Mouse (Mus musculus): ENCODE data around the gene Camta1.

DNA sequence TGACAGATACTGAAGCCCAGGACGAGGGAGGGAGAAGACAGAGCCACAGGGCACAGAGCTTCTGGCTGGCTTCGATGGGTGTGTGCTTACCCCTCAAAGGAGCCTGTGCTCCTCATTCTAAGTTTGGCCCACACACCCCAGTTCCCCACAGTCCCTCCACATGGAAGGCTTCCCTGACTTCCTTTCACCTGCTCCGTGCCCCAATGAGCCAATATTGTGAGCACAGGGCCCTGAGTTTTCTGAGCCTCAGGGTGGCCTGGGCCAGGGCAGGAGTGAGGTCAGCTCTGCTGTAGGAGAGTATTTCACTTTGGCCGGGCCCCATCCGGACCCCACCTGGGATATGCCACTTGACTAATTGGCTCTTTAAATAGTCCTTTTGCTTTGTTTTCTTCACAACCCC is 724.0 kb downstream of the Camta1 start:
- TF ChIP-seq CTCF (conservative IDR thresholded peaks at IDR 0.05; ENCODE audit: low read length) (no peak), NANOG (IDR thresholded peaks at IDR 0.05; ENCODE audit: borderline replicate concordance, low read length) (no peak)
